Mouse (Mus musculus): ENCODE data around the gene Ap2a1.

The Ap2a1 gene

GRCm38 (mm10) chr7:44929204-44930151, at the start of gene Ap2a1:
Ap2a1 (minus strand) TSS chr7:44929496.
- peak; percentile 100 for DNase-seq

DNA sequence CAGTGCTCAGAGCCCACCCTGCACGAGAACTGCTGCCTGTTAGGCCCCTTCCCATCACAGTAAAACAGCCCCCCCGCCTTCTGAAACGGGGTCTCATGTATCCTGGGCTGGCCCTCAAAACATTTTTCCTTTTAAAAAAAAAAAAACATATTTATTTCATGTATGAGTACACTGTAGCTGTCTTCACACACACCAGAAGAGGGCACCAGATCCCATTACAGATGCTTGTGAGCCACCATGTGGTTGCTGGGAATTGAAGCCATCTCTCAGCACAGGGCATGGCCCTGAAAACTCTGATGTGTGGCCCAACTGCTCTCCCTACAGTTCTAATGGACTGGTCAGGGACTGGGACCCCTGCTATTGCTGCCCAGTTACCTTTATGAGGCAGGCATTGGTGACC, 49.0 kb upstream of the Ap2a1 start:
- no peak for DNase-seq

GRCm38 (mm10) chr7:44975117-44975419, 45.8 kb upstream of the Ap2a1 start:
- no peak for DNase-seq

GRCm38 (mm10) chr7:44974383-44975116, 45.3 kb upstream of the Ap2a1 start, which contains the start of gene Cpt1c:
Cpt1c (minus strand) TSS chr7:44974851.
- peak; percentile 90 for DNase-seq

GRCm38 (mm10) chr7:44973415-44974130, 44.3 kb upstream of the Ap2a1 start:
- no peak for DNase-seq

DNA sequence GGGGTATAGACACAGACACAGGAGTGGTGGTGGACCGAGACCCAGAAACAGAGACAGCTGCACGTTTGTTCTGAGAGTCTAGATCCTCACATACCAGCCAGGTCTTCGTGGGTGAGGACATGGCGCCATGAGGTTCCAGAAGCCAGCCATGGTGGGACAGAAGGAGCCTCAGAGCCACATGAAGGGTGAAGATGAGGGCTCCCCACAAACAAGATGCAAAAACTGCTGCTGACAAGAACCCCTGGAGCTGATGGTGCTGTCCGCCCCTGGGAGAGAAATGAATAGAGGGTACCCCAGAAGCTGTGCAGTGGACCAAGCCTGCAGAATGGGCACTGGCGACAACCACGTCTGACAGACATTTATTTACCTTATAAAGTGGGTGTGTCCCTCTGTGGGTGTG, 41.8 kb upstream of the Ap2a1 start:
- DNase-seq = no peak

DNA sequence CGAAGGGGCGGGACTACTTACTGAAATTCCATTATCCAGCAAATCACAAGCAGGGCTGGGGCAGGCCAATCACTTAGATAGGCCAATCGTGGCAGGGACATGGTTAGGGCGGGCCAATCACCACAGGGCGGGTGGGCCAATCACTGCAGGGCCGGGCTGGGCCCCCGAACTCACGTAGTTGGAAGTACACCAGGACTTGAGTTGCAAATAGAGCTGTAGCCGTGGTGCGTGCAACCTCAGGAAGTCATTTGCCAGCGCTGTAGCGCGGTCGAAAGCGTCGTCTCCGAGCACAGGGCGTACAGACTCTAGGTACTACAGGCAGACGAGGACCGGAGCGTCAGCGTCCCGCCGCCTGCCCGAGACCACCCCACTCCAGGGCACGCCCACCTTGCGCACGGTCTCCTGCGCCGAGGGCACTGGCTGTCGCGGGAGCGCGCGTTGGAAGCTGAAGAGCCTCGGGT, 41.0 kb upstream of the Ap2a1 start:
- peak; percentile 87 for DNase-seq

- no peak for DNase-seq
Measured at GRCm38 (mm10) chr7:44966638-44967037, 37.3 kb upstream of the Ap2a1 start.

DNA sequence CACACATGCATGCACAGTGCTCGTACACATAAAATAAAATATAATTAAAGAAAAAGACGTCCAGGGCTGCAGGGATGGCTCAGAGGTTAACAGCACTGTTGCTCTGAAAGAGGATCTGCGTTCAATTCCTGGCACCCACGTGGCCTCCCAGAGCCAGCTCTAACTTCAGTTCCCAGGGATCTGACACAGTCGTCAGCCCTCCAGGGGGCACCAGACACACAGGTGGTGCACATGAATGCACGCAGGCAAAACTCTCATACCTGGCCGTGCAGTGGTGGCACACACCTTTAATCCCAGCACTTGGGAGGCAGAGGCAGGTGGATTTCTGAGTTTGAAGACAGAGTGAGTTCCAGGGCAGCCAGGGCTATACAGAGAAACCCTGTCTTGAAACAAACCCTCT, 36.7 kb upstream of the Ap2a1 start:
- DNase-seq = no peak

GRCm38 (mm10) chr7:44964990-44965389, 35.7 kb upstream of the Ap2a1 start:
- DNase-seq = no peak

GRCm38 (mm10) chr7:44962831-44963230, 33.5 kb upstream of the Ap2a1 start:
- no peak for DNase-seq

GRCm38 (mm10) chr7:44962337-44962736, 33.0 kb upstream of the Ap2a1 start:
- no peak for DNase-seq

- DNase-seq = no peak
Measured at GRCm38 (mm10) chr7:44960512-44960910, 31.2 kb upstream of the Ap2a1 start.

- no peak for DNase-seq
Measured at GRCm38 (mm10) chr7:44959874-44960511, 30.7 kb upstream of the Ap2a1 start.

DNA sequence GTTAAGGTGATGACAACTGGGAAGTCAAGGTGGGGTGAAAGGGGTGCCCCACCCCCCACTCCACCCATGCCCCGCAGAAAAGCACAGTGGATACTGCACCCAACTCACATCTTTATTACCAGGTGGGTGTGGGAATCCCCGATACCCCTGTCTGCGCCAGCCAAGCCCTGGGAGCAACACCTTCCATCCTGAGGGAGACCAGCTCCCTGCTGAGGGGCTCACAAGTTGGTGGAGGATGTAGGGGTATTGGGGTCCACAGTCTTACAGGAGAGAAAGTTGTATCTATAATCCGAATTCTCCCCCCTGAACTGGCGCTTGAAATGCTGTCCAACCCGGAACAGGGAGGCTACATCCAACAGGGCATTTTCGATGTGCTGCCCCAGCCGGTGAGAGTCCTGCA, 30.0 kb upstream of the Ap2a1 start:
- DNase-seq = no peak

DNA sequence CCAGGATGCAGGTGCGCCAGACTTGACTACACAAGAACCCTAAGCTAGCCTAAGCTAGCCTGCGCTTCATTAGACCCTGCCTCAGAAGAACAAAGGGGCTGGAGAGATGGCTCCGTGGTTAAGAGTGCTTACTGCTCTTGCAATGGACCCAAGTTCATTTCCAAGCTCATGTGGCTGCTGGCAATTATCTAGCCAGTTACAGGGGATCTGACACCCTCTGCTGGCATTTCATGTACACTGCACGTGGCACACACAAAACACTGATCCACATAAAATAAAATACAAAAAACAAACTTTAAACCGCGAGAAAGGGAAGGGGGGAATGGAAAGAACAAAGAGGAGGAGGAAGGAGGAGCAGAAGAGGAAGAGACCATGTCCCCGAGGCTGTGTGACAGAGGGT, 28.9 kb upstream of the Ap2a1 start:
- no peak for DNase-seq

GRCm38 (mm10) chr7:44957183-44957835, 28.0 kb upstream of the Ap2a1 start:
- no peak for DNase-seq

DNA sequence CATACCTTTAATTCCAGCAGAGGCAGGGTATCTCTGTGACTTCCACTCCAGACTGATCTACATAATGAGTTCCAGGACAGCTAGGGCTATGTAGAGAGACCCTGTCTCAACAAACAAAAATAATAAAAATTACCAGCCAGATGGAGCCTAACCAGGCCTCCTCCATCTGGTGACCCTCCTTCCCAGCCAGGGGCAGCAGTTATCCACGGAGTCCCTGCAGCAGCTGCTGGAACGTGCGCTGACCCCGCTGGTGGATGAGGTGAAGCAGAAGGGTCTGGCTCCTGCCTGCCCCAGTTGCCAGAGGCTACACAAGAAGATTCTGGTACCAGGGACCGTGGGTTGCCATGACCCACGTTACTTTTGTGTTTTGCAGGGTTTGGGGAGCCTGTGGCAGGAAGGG, 27.0 kb upstream of the Ap2a1 start:
- DNase-seq = no peak

GRCm38 (mm10) chr7:44955628-44956027, 26.3 kb upstream of the Ap2a1 start:
- no peak for DNase-seq

- no peak for DNase-seq
Measured at GRCm38 (mm10) chr7:44954091-44954885, 25.0 kb upstream of the Ap2a1 start.

GRCm38 (mm10) chr7:44953561-44953960, 24.3 kb upstream of the Ap2a1 start:
- DNase-seq = no peak

Data from right cerebral cortex, adult 18-20 months (tissue).